Mouse (Mus musculus): ENCODE measurements around the gene Arhgdia. TPM values are rescaled to one million over a fixed set of nuclear protein-coding genes. Genes with fewer than 3 reads are reported as not detected.

The Arhgdia gene
- total RNA-seq, 4 experiments from 2014 or later = 268 to 314 (median 278) TPM

- DNase-seq (ENCODE audit: low spot score in 2 of 2) = no peak
Measured at GRCm38 (mm10) chr11:120554834-120555233, 26.6 kb downstream of the Arhgdia start.

- no peak for DNase-seq (ENCODE audit: low spot score in 2 of 2)
Measured at GRCm38 (mm10) chr11:120552736-120553135, 28.7 kb downstream of the Arhgdia start.

- DNase-seq (ENCODE audit: low spot score in 2 of 2) = no peak
Measured at GRCm38 (mm10) chr11:120550810-120551440, 30.5 kb downstream of the Arhgdia start, which contains the start of gene Ppp1r27. Gene Ppp1r27 (minus strand): TSS chr11:120551132.

- DNase-seq (ENCODE audit: low spot score in 2 of 2) = no peak
Measured at GRCm38 (mm10) chr11:120549986-120550809, 31.2 kb downstream of the Arhgdia start.

- DNase-seq (ENCODE audit: low spot score in 2 of 2) = peak; percentile 84 to 87
Measured at GRCm38 (mm10) chr11:120549168-120549945, 32.1 kb downstream of the Arhgdia start, which contains the start of gene Mcrip1. Gene Mcrip1 (minus strand): TSS chr11:120549727.

GRCm38 (mm10) chr11:120548786-120549167 lies 32.6 kb downstream of the Arhgdia start:
- DNase-seq (ENCODE audit: low spot score in 2 of 2) = no peak

- DNase-seq (ENCODE audit: low spot score in 2 of 2) = no peak
Measured at GRCm38 (mm10) chr11:120548214-120548613, 33.2 kb downstream of the Arhgdia start.

- no peak for DNase-seq (ENCODE audit: low spot score in 2 of 2)
Measured at GRCm38 (mm10) chr11:120547469-120547868, 34.0 kb downstream of the Arhgdia start.

- no peak for DNase-seq (ENCODE audit: low spot score in 2 of 2)
Measured at GRCm38 (mm10) chr11:120545964-120546363, 35.5 kb downstream of the Arhgdia start.

GRCm38 (mm10) chr11:120542376-120542775 lies 39.0 kb downstream of the Arhgdia start:
- no peak for DNase-seq (ENCODE audit: low spot score in 2 of 2)

- DNase-seq (ENCODE audit: low spot score in 2 of 2) = no peak
Measured at GRCm38 (mm10) chr11:120541907-120542306, 39.5 kb downstream of the Arhgdia start.

GRCm38 (mm10) chr11:120539285-120540014 lies 42.0 kb downstream of the Arhgdia start:
- DNase-seq (ENCODE audit: low spot score in 2 of 2) = no peak

GRCm38 (mm10) chr11:120538955-120539284 lies 42.5 kb downstream of the Arhgdia start:
- DNase-seq (ENCODE audit: low spot score in 2 of 2) = no peak

GRCm38 (mm10) chr11:120538485-120538884 lies 42.9 kb downstream of the Arhgdia start:
- DNase-seq (ENCODE audit: low spot score in 2 of 2) = no peak

- DNase-seq (ENCODE audit: low spot score in 2 of 2) = no peak
Measured at GRCm38 (mm10) chr11:120535804-120536203, 45.6 kb downstream of the Arhgdia start.

- no peak for DNase-seq (ENCODE audit: low spot score in 2 of 2)
Measured at GRCm38 (mm10) chr11:120535145-120535544, 46.3 kb downstream of the Arhgdia start.

- no peak for DNase-seq (ENCODE audit: low spot score in 2 of 2)
Measured at GRCm38 (mm10) chr11:120534093-120534492, 47.3 kb downstream of the Arhgdia start.

GRCm38 (mm10) chr11:120531646-120532045 lies 49.8 kb downstream of the Arhgdia start:
- DNase-seq (ENCODE audit: low spot score in 2 of 2) = no peak

GRCm38 (mm10) chr11:120530085-120530964 lies 51.1 kb downstream of the Arhgdia start, which contains the start of gene Gcgr:
Gene Gcgr (plus strand): TSS chr11:120530699.
- no peak for DNase-seq (ENCODE audit: low spot score in 2 of 2)

- DNase-seq (ENCODE audit: low spot score in 2 of 2) = no peak
Measured at GRCm38 (mm10) chr11:120528903-120529302, 52.5 kb downstream of the Arhgdia start.
